Mouse (Mus musculus): ENCODE data around the gene Ly6g. TPM values are rescaled to one million over a fixed set of nuclear protein-coding genes. Genes with fewer than 3 reads are reported as not detected.
"Not testable (repeated sequence)": the region's sequence is repeated elsewhere in the genome, so short reads cannot be mapped to it uniquely, and the experiment has no call there.

The Ly6g gene
- polyA plus RNA-seq, 1 experiment from 2014 or later, result not detected

DNA sequence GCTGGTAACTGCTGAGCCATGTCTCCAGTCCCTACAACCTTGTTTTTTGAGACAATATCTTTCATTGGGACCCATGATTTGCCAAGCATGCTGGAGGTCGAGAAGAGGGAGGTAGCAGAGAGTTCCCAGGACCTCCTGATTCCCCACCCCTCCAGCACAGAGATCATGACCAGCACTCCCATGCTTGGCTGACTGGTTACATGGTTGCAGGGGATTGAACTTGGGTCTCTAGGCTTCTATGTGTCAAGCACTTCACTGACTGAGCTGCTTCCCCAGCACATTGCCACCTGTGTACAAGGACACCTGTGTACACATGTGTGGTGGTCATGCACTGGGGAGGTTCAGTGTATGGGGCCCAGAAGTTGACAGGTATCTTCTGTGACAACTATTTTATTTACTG lies 2.6 kb downstream of the Ly6g start:
- H3K9ac ChIP-seq, result no peak overlapping the region
- no peaks in the 10 kb centered on the region; the same call in 1 of the 2 replicates for H3K9me3 ChIP-seq
- ATAC-seq, result no peak
- no peak overlapping the region for H3K27ac ChIP-seq
- H3K4me2 ChIP-seq (replicated peaks), result no peak overlapping the region
- H3K4me3 ChIP-seq (replicated peaks), result no peak overlapping the region
- H3K36me3 ChIP-seq, result no peaks in the 10 kb centered on the region
- 55% methylated on average over 1 of the region's 1 CpGs for WGBS
- no peaks in the 10 kb centered on the region for H3K4me1 ChIP-seq (replicated peaks)
- H3K27me3 ChIP-seq (replicated peaks), result no peaks in the 10 kb centered on the region

- H3K9ac ChIP-seq, result no peak overlapping the region
- no peaks in the 10 kb centered on the region for H3K4me1 ChIP-seq (replicated peaks)
- H3K4me3 ChIP-seq (replicated peaks), result no peak overlapping the region
- no peaks in the 10 kb centered on the region for H3K9me3 ChIP-seq
- no peak overlapping the region for H3K27ac ChIP-seq
- no peak for ATAC-seq
- no peaks in the 10 kb centered on the region for H3K27me3 ChIP-seq (replicated peaks)
- WGBS, result 71% methylated on average over 1 of the region's 1 CpGs
- no peak overlapping the region for H3K4me2 ChIP-seq (replicated peaks)
- no peaks in the 10 kb centered on the region for H3K36me3 ChIP-seq
Observed at GRCm38 (mm10) chr15:75175506-75175905, 20.5 kb downstream of the Ly6g start.

DNA sequence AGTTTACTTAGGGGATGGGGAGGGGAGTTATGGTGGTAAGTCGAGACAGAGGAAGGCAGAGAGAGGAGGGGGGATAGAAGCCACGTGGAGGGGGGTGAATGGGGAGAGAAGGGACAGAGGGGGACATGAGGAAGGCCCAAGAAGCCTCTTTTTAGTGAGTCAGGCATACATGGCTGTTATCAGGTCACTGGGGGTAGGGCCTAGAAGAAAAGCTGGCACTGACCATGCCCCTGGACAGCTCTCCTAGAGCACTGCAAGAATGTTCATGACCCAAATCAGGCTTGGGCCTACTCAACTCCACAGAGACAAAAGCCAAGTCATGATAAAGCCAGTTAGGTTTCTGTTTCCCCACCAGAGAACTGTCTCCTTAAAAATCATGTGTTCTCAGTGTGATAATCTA lies 31.3 kb downstream of the Ly6g start:
- WGBS, result 28% methylated on average over 2 of the region's 2 CpGs

GRCm38 (mm10) chr15:75189116-75189515 lies 34.1 kb downstream of the Ly6g start:
- 68% methylated on average over 2 of the region's 2 CpGs for WGBS
- no peak for ATAC-seq
- no peaks in the 10 kb centered on the region for H3K9me3 ChIP-seq
- H3K27me3 ChIP-seq (replicated peaks), result no peaks in the 10 kb centered on the region
- no peaks in the 10 kb centered on the region for H3K36me3 ChIP-seq
- H3K27ac ChIP-seq, result no peak overlapping the region
- no peaks in the 10 kb centered on the region for H3K4me1 ChIP-seq (replicated peaks)
- H3K4me3 ChIP-seq (replicated peaks), result no peak overlapping the region
- no peak overlapping the region for H3K4me2 ChIP-seq (replicated peaks)
- no peak overlapping the region for H3K9ac ChIP-seq

More for the DNA sequence above, 31.3 kb downstream of the Ly6g start:
- Histone ChIP-seq H3K9me3 (no peaks in the 10 kb centered on the region), H3K4me1 (replicated peaks) (no peaks in the 10 kb centered on the region), H3K4me2 (replicated peaks) (no peak overlapping the region), H3K36me3 (no peaks in the 10 kb centered on the region), H3K9ac (no peak overlapping the region), H3K4me3 (replicated peaks) (no peak overlapping the region), H3K27me3 (replicated peaks) (no peaks in the 10 kb centered on the region), H3K27ac (no peak overlapping the region)
- ATAC-seq, result no peak

- not testable (repeated sequence) for H3K9me3 ChIP-seq; H3K27me3 ChIP-seq (replicated peaks); H3K27ac ChIP-seq; H3K9ac ChIP-seq; H3K4me3 ChIP-seq (replicated peaks); ATAC-seq; H3K4me1 ChIP-seq (replicated peaks); H3K36me3 ChIP-seq; H3K4me2 ChIP-seq (replicated peaks)
- 50% methylated on average over 2 of the region's 3 CpGs for WGBS
Observed at GRCm38 (mm10) chr15:75190560-75190959, 35.5 kb downstream of the Ly6g start.

Other genes with a start within 250 kb of the Ly6g start
- not detected in 2 replicates for gene Ly6i, start 171.8 kb upstream of the Ly6g start, polyA plus RNA-seq (2015; fragmentation: Nextera tagmentation; extraction: Ambion mirVana)
- gene Ly6a, start 157.2 kb upstream of the Ly6g start, polyA plus RNA-seq (2015; fragmentation: Nextera tagmentation; extraction: Ambion mirVana), result 11.7 and 13.1 TPM in 2 replicates
- 10.5 and 14.2 TPM in 2 replicates for gene Ly6c1, start 106.4 kb upstream of the Ly6g start, polyA plus RNA-seq (2015; fragmentation: Nextera tagmentation; extraction: Ambion mirVana)
- 1.8 and 2.0 TPM in 2 replicates for gene Ly6c2, start 43.3 kb upstream of the Ly6g start, polyA plus RNA-seq (2015; fragmentation: Nextera tagmentation; extraction: Ambion mirVana)
- 31.2 and 36.5 TPM in 2 replicates for gene BC025446, start 61.1 kb downstream of the Ly6g start, polyA plus RNA-seq (2015; fragmentation: Nextera tagmentation; extraction: Ambion mirVana)
- 0.54 and 0.64 TPM in 2 replicates for gene Ly6f, start 113.2 kb downstream of the Ly6g start, polyA plus RNA-seq (2015; fragmentation: Nextera tagmentation; extraction: Ambion mirVana)

All from intestine, embryonic 15.5 days (tissue).